Mouse (Mus musculus) MEL (cell line): ENCODE results near the gene Dpm1.

ENCODE experiments used
- EP300 ChIP-seq, 2 experiments: IDR thresholded peaks; 2 replicates each; pipeline ENCODE4 v1.6.1; 2011; ENCODE audit warnings: improper control_type of control experiment in 2 of 2, low read length in 2 of 2, low read depth in 1 of 2, mild to moderate bottlenecking in 1 of 2
- POLR2A ChIP-seq, 2 experiments: IDR thresholded peaks; 2 replicates each; pipeline ENCODE4 v1.6.1; 2011 to 2012; ENCODE audit warnings: low read length in 2 of 2, mild to moderate bottlenecking in 2 of 2, control low read depth in 1 of 2, improper control_type of control experiment in 1 of 2, low read depth in 1 of 2, moderate library complexity in 1 of 2; ENCODE audit not compliant: control insufficient read depth in 1 of 2, insufficient read depth in 1 of 2, poor library complexity in 1 of 2
- POLR2AphosphoS5 ChIP-seq: IDR thresholded peaks from 2 replicates; pipeline ENCODE4 v1.6.1; 2012; ENCODE audit warnings: low read depth, borderline replicate concordance, mild to moderate bottlenecking, inconsistent platforms, low read length, moderate library complexity, mixed read lengths
- USF1 ChIP-seq: IDR thresholded peaks from 2 replicates; pipeline ENCODE4 v1.6.1; 2014; ENCODE audit warnings: low read depth, mild to moderate bottlenecking, inconsistent platforms, low read length, improper control_type of control experiment, moderate library complexity

DNA sequence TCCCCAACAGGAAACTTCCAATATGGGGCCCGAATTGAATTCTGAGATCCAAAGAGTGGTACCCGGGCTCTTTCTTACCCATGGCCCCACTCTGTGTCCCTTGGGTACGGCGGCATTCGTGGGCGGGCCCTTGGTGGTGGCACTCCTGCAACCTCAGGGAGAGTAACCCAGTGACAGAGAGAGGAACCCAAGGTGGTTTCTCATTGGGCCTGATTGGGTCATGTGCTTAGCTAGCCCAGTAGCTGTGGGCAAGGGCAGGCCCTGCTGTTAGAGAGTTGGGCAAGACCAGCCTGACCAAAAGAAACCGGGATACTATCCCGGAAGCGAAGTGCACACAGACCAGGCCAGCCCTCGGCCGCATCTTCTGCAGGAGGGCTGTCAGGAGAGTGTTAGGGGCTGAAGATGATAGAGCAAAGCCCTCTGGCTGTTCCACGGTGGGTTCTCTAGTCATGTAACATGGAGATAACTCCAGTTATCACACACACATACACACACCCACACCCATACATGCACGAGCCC lies 60.2 kb downstream of the Dpm1 start:
- TF ChIP-seq POLR2A (IDR thresholded peaks at IDR 0.05; ENCODE audit: control insufficient read depth in 1 of 2, insufficient read depth in 1 of 2, low read depth in 1 of 2, low read length in 2 of 2, poor library complexity in 1 of 2) (peak; percentile 27 to 47; a peak in 1 of 4 replicates), EP300 (IDR thresholded peaks at IDR 0.05; ENCODE audit: low read depth in 1 of 2, low read length in 2 of 2) (0 out of 4 replicates have a peak, but pooled peaks of 1 of the 2 experiments have one; percentile 25), POLR2AphosphoS5 (no peak), USF1 (peak; percentile 90)
